Mouse (Mus musculus): Measurements from ENCODE around the gene Vmn2r20. TPM values are rescaled to one million over a fixed set of nuclear protein-coding genes. Genes with fewer than 3 reads are reported as not detected.

Gene Vmn2r20
- total RNA-seq (2023), result not detected in 2 replicates

GRCm38 (mm10) chr6:123418016-123418415 is at the start of gene Vmn2r20:
Vmn2r20 (minus strand) TSS chr6:123418116.

Other genes starting within 250 kb of the Vmn2r20 start
- 8.6 and 12.4 TPM in 2 replicates for gene Clec4b2, start 245.2 kb downstream of the Vmn2r20 start, total RNA-seq (2023)
- gene Clec4n, start 188.3 kb downstream of the Vmn2r20 start, total RNA-seq (2023), result 1.00 and 3.6 TPM in 2 replicates
- gene Clec4d, start 156.0 kb downstream of the Vmn2r20 start, total RNA-seq (2023), result 170 and 232 TPM in 2 replicates
- gene Clec4e, start 128.2 kb downstream of the Vmn2r20 start, total RNA-seq (2023), result 381 and 455 TPM in 2 replicates
- not detected in 2 replicates for gene Vmn2r19, start 109.8 kb downstream of the Vmn2r20 start, total RNA-seq (2023)
- not detected in 2 replicates for gene Vmn2r21, start 115.3 kb upstream of the Vmn2r20 start, total RNA-seq (2023)
- not detected in 2 replicates for gene Vmn2r22, start 232.6 kb upstream of the Vmn2r20 start, total RNA-seq (2023)

Data from neutrophil, adult 65 days (primary cell).